Mouse (Mus musculus) v-Abl transformed pro-B cells (cell line): ENCODE measurements around the gene Gba.

Experiments
- in situ Hi-C, 2 experiments: fragments of 400-800 bp; cut with MboI; formaldehyde crosslinking; loops; one replicate each; pipeline ENCODE4 v1.15.1; 2025; ENCODE audit not compliant: unreplicated experiment in 2 of 2

Gba gene

DNA sequence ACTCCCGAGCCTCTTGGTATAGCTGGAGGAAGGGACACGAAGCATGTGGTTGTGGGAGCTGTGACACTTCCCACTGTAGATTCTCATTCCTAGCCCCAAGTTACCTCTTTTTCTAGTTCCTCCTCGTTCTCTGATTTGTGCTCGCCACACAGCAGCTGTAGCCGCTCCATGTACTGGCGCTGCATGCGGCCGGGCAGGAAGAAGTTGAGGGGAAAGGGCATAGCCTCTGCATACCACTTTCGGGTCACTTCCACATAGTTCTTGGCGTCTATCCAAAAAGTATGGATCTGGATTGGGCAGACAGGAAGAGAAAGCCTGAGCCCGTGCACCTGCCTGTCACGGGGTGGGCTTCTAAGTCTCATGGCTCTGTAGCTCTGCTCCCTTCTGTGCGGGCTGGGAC, 7.4 kb downstream of the Gba start:
- in situ Hi-C loops, result loop anchor here in 1 of 2 experiments (25.0 kb wide), 1 partner anchor 523 kb away; the partner anchor contains the start of gene Khdc4

DNA sequence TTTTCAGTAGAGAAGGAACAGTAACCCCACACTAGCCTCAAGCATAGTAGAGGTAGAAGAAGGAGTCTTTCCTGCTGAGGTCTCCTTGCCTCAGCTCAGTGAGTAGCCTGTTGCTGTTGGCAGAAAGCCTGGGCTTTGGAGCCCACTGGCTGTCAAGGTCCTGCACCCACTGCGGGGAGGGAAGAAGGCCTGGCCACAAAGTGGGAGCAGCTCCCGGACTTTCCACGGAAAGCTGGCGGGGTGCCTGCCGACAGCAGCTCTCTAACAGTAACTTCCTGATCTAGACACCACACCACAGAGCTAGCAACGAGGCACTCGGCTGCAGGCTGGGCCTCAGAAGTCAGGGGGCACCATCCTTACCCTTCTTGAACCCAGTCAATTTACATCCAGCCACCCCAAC, 8.0 kb downstream of the Gba start:
- in situ Hi-C loops, result loop anchor here in 1 of 2 experiments (25.0 kb wide), 1 partner anchor 523 kb away; the partner anchor contains the start of gene Khdc4

DNA sequence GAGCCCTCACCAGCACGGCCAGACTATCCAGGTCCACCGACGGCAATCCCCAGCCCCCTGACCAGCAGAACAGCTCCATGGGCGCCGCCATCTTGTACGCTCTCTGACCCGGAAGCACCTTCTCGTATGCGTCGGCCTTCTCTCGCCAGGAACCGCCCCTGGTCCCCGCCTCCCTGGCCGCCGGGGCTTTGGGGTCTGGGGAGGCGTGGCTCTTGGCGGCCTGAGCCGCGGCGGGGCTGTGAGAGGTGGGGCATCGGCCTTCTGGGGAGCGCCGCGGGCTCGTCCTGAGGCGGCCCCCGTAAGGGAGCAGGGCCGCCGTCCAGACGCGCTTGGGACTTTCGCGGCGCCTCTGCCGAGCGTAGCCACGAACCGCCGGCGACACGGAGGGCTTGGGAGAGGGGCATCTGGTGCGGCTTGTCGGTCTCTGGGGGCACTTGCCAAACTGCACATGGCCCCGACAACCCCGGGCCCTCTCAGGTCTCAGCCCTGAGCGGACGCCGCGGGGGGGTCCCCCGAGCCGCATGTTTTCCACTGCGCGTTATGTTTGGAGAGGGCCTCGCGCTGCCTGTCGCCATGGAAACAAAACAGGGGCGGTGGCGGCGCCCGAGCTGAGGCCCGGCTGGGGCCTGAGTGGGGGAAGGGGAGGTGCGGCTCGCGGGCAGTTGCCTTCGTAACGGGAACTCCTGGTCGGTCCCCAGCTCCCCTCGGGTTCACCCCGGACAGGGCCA, 11.2 kb downstream of the Gba start:
- in situ Hi-C loops, result loop anchor here in 1 of 2 experiments (25.0 kb wide), 1 partner anchor 527 kb away; the partner anchor contains the start of gene Khdc4

DNA sequence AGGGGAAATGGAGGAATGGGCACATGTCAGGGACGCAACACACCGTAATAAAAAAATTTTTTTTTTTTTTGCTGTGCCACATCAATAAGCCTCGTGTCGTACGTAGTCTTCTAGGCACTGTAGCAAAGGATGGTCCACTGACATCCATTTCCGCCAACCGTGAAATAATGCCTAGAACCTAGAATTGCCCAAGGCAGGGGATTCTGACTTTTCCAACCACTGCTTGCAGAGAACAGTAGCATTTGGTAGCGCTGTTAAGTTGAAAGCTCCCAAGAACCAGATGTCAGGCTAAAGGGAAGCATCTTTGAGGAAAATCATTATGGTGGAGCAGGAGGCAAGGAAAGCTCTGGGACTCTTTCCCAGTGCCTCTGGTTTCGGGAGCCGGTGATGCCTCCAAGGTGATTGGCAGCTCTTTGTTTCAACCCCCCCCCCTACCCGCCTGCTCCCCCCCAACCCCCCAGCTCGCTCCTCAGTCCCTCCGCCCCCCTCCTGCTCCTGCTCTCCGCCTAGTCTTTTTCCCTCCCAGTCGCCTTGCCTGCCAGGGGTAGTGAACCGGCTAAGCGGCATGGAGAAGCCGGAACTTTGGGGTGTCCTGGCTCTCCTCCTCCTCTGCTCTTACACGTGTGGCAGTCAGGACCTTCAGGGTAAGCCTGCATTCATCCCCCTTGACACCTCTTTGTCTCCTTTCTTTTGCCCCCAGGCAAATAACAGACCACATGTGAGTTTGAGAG, 12.1 kb downstream of the Gba start, which contains the start of gene Thbs3:
Gene Thbs3, plus strand, starts transcription at position 500 of the 731 bp plus-strand sequence.
- in situ Hi-C loops, result loop anchor here (5.0 to 25.0 kb wide), 3 partner anchors 123 to 528 kb away; partner anchors contain the start of genes Khdc4 (in 1 of the 2) and Rusc1 (in 1 of the 2)

DNA sequence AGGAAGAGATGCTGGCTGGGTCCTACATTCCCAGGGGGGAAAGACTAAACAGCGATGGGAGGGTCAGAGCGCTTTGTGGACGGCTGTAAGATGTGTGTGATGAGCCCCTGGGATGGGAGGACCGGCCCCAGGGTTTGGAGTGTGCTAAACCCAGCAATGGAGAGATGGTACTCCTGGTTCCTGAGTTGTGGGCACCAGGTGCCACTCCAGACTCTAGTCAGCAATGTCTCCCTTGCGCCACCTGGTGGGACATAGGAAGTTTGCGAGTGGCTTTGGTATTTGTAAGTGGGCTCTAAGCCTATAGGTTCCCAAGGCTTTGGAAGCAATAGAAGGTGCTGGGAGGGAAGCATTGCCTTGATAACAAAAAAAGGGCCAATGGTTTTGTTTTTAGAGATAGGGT, 13.1 kb downstream of the Gba start:
- in situ Hi-C loops, result loop anchor here (5.0 to 25.0 kb wide), 3 partner anchors 124 to 529 kb away; partner anchors contain the start of genes Khdc4 (in 1 of the 2) and Rusc1 (in 1 of the 2)

DNA sequence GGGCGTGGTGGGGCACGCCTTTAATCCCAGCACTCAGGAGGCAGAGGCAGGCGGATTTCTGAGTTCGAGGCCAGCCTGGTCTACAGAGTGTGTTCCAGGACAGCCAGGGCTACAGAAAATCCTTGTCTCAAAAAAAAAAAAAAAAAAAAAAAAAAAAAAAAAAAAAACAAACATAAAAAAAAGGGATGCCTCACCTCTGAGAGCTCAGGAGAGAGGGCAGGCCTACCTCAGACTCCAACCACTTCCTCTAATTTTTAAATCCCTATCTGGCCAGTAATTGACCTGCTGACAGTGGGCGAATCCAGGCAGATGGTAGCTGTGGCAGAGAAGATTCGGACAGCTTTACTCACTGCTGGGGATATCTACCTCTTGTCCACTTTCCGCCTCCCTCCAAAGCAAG, 13.7 kb downstream of the Gba start:
- in situ Hi-C loops, result loop anchor here (5.0 to 25.0 kb wide), 3 partner anchors 124 to 529 kb away; partner anchors contain the start of genes Khdc4 (in 1 of the 2) and Rusc1 (in 1 of the 2)

DNA sequence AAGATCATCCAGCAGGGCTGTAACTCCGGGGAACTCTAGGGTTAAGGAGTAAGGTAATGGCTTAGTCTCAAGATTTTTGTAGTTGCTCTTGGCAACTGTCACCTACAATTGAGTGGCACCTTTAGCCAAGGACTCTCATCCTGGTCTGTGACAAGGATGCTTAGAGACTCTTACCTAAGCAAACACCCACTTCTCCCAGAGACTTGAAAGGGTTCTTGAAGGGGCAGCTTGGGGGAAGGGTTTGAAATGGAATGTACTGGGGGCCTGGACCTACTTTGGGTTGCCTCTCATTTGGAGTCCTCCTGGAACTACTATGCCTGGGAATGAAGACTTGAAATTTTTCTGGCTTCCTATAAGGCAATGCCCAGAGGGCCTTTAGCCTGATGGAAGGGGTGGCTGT, 15.5 kb downstream of the Gba start:
- in situ Hi-C loops, result loop anchor here (5.0 to 25.0 kb wide), 3 partner anchors 126 to 531 kb away; partner anchors contain the start of genes Khdc4 (in 1 of the 2) and Rusc1 (in 1 of the 2)

DNA sequence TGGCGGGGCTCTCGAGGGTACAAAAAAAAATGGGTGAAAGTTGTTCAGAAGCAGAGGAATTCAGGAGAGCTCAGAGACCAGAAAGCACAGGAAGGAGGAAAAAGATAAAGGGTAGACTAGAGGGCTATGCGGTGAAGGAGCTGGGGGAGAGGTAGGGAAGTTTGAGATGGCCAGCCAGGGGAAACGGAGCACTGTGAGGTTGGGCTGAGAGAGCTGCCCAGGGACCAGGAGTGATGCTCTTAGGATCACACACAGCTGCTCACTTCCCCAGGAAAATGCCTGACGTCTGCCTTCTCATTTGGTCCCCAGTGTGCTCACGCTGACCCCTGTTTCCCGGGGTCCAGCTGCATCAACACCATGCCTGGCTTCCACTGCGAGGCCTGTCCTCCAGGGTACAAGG, 16.8 kb downstream of the Gba start:
- in situ Hi-C loops, result loop anchor here (5.0 to 25.0 kb wide), 3 partner anchors 127 to 532 kb away; partner anchors contain the start of genes Khdc4 (in 1 of the 2) and Rusc1 (in 1 of the 2)

DNA sequence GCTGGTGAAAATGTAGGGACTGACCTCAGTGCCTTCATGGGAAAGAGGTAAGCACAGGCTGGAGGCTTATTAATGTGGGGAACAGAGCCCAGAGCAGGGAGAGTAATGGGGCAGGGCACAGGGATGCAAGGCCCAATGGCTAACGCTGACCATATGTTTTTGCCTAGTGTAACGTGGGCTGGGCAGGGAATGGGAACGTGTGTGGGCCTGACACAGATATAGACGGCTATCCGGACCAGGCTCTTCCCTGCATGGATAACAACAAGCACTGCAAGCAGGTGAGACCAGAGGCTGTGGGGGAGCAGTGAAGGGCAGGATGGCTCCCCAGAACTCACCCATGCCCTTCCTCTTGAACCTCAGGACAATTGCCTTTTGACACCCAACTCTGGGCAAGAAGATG, 18.4 kb downstream of the Gba start:
- in situ Hi-C loops, result loop anchor here (10.0 to 25.0 kb wide), 2 partner anchors 276 to 534 kb away; partner anchors contain the start of gene Khdc4 (in 1 of the 2)

DNA sequence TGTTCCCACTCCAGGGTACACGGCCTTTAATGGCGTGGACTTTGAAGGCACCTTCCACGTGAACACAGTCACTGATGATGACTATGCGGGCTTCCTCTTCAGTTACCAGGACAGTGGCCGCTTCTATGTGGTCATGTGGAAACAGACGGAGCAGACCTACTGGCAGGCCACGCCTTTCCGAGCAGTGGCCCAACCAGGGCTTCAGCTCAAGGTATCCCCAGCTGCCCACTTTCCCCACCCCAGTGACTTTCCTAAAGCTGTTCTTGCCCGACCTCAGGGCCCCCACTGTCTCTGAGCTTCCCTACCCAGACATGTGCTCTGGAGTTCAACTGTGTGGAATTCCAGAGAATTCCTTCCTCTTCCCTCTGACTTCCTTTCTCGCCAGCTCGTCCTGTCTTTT, 22.1 kb downstream of the Gba start:
- in situ Hi-C loops, result loop anchor here (10.0 to 25.0 kb wide), 2 partner anchors 280 to 537 kb away; partner anchors contain the start of gene Khdc4 (in 1 of the 2)

DNA sequence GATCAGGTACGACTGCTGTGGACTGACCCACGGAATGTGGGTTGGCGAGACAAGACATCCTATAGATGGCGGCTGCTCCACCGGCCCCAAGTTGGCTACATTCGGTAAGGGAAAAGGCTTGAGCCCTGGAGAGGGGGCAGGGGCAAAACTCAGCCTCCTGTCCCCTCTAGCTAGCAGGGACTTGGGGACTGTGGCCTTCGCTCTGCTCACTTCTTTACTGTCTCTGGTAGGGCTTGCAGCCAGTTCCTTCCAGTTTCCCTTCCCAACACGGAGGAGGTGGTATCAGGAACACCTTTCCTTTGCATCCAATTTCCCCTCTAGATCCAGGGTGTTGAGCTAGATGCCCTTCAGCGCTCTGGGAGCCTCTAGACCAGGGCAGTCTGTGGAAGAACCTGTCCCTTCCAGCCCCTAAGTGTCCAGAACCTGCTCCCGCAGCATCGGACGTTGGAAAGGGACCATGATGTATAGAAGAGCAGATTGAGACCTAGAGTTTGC, 22.6 kb downstream of the Gba start:
- in situ Hi-C loops, result loop anchor here in 1 of 2 experiments (10.0 kb wide), 1 partner anchor 281 kb away; no protein-coding TSS in a partner anchor

DNA sequence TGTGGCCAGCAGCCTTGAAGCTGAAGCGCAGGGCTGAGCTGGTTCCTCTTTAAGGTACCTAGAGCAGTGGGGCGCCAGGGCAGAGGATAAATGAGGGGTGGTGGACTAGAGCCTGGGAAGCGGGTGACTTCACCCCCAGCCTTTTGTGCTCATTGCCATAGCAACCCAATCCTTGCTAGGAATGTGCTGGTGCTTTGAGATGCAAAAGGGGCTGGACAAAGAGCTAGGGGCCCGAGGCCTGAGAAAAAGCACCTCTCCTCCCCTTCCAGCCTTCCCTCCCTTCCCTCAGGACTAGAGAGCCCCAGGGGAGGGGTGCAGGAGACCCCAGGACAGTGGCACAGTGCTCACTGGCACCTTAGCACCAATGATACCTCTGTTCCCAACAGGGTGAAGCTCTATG, 23.2 kb downstream of the Gba start:
- in situ Hi-C loops, result loop anchor here in 1 of 2 experiments (10.0 kb wide), 1 partner anchor 281 kb away; no protein-coding TSS in a partner anchor

DNA sequence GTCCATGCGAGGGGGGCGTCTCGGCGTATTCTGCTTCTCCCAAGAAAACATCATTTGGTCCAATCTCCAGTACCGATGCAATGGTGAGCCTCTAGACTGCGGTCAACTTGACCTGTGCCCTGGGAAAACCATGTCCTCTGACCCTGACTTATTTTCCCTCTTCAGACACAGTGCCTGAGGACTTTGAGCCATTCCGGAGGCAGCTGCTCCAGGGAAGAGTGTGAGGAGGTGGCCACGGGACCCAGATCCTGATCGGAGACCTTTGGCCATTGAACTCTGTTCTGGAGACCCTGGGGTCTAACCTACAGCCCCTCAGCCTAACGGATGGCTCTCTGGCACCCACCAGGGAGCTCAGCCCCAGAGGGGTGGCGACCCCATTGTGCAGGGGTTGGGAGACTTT, 23.6 kb downstream of the Gba start:
- in situ Hi-C loops, result loop anchor here in 1 of 2 experiments (10.0 kb wide), 1 partner anchor 282 kb away; no protein-coding TSS in a partner anchor

DNA sequence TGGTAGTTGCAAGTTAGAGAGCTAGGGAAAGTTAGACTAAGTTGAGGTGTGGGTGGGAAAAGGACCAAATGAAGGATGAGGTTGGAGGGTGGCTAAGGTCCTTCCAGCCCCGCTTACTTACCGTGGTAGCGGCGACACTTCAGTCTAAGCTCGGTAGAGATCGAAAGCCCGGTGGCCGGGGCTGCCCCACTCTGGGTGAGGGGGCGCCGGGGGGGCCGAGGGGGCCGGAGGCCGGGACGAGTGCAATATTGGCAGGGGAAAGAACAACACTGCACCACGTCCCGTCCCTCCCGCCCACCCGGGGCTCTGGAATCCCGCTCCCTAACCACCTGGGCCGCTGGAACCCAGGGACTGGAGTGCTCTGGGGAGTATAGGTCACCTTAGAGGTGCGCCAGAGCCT, 24.2 kb downstream of the Gba start, which contains the start of gene Mtx1:
Gene Mtx1, minus strand, starts transcription at position 189 of the 400 bp plus-strand sequence.
- in situ Hi-C loops, result loop anchor here in 1 of 2 experiments (10.0 kb wide), 1 partner anchor 282 kb away; no protein-coding TSS in a partner anchor

DNA sequence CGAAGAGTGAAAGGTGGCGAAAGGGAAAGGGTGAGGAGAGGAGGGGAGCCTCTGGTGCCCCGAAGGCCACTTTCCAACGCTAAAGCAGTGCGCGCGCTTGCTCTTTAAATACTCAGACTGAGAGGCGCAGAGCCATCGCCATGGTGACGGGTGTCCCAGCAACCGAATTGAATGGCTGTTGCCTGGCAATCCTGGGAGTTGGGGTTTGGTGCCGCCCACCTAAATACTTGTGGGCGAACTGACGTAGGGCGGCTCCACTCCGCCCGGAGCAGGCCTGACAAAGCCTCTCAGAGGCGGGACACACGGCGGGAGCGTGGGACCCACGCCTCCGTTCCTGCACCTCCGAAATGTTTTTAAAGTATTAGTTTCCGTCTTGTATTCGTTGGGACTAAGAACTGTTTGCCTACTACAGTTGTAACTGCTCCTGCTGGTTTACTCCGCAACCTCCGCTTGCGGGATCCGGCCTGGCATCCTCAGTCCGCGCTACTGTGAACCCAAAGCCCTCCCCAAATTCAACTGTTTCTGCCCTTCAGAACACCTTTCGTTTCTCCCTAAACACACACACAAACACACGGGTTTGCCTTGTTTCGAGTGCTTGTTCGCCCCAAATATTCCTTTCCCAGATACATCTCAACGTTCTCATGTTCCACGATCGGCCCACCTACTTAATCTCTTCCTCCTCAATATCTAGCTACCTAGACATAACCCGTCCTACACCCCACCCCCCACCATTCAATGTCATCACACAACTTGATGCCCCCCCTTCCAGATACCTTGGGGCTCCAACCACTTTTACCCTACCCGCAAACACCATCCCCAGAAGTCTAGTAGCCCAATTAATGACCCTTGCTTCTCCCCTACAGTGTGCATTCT, 24.8 kb downstream of the Gba start:
- in situ Hi-C loops, result loop anchor here in 1 of 2 experiments (10.0 kb wide), 1 partner anchor 283 kb away; no protein-coding TSS in a partner anchor

DNA sequence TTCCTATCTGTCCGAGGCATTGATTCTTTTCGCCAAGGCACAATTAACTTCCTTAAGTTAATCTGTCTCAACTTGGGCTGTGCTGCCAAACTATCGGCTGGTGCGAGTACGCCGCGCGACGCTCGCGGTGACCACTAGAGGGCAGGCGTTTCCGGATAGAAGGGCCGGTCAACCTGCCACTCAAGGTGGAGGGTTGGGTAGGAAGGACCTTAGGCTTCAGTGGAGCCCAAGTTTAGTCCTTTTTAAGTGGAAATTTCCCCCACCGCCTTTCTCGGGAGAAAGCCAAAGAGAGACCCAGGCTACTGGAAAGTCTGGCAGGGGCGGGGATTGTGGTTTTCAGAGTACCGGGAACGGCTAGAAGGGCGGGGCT, 25.4 kb downstream of the Gba start:
- in situ Hi-C loops, result loop anchor here in 1 of 2 experiments (10.0 kb wide), 1 partner anchor 283 kb away; no protein-coding TSS in a partner anchor

DNA sequence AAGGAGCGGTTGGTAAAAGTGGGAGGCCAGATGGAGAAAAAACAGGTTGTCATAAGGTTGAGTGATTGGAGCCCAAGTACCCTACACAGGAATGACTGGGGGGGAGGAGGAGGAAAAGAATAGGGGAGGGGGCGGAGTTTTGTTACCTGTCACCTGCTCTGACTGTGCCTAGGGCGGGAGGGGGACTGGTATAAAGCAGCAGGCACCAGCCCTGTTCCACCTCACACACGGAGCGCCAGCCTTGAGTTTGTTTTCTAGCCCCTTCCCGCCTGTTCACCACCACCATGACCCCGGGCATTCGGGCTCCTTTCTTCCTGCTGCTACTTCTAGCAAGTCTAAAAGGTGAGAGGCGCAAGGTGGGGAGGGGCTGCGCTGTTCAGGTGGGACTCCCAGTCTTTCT, 26.1 kb downstream of the Gba start, which contains the start of gene Muc1:
Gene Muc1, plus strand, starts transcription at position 222 of the 400 bp plus-strand sequence.
- in situ Hi-C loops, result loop anchor here in 1 of 2 experiments (10.0 kb wide), 1 partner anchor 284 kb away; no protein-coding TSS in a partner anchor

DNA sequence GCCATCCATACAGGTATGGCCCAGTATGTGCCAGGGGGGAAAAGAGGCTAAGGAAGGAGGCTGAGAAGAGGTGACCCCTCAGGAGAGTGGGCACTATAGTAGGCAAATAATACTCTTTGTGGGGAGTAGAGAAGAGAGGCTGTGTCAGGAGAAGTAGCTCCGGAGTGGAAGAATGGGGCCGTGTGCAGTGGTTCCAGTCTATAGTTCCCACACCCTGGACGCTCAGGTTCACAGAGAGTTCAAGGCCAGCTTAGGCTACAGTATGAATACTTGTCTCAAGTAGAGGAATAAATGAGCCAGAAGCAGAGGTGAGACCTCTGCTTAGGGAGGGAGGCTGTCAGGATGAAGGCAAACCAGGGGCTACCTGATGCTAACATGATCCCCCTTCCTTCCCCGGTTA, 26.5 kb downstream of the Gba start:
- in situ Hi-C loops, result loop anchor here in 1 of 2 experiments (10.0 kb wide), 1 partner anchor 284 kb away; no protein-coding TSS in a partner anchor

DNA sequence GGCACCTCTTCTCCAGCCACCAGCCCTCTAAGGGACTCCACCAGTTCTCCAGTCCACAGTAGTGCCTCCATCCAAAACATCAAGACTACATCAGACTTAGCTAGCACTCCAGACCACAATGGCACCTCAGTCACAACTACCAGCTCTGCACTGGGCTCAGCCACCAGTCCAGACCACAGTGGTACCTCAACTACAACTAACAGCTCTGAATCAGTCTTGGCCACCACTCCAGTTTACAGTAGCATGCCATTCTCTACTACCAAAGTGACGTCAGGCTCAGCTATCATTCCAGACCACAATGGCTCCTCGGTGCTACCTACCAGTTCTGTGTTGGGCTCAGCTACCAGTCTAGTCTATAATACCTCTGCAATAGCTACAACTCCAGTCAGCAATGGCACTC, 27.8 kb downstream of the Gba start:
- in situ Hi-C loops, result no loop called here
